Mouse (Mus musculus): ENCODE data around the gene Ccdc194. TPM values are rescaled to one million over a fixed set of nuclear protein-coding genes. Genes with fewer than 3 reads are reported as not detected.

Ccdc194 gene
- under 1 TPM in 1 of 2 experiments, not detected in 1; 0.25 TPM for total RNA-seq (2021)
- long read RNA-seq, experiment 1: 0 reads
- long read RNA-seq, experiment 2: 0 reads

- no peak for DNase-seq (ENCODE audit: low spot score in 2 of 2)
Measured at GRCm38 (mm10) chr8:71525226-71526050, at the start of gene Ccdc194. Ccdc194 (minus strand) TSS chr8:71525711.

DNA sequence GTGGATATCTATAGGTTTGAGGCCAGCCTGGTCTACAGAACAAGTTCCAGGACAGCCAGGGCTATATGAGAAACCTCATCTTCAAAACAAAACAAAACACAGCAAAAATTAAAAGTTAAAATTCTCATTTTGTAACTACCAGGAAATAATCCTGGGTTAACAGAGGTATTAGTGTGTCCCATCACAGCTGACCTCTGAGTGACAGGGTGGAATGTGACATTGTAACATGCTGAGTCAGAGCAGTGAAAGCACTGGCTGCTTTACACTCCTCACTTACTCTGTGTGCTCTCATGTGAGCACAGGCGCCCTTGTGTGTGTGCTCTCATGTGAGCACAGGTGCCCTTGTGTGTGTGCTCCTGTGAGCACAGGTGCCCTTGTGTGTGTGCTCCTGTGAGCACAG is 49.5 kb upstream of the Ccdc194 start:
- DNase-seq (ENCODE audit: low spot score in 2 of 2): no peak

GRCm38 (mm10) chr8:71574426-71574825 is 48.9 kb upstream of the Ccdc194 start:
- no peak for DNase-seq (ENCODE audit: low spot score in 2 of 2)

- DNase-seq (ENCODE audit: low spot score in 2 of 2): no peak
Measured at GRCm38 (mm10) chr8:71572847-71573633, 47.5 kb upstream of the Ccdc194 start.

- no peak for DNase-seq (ENCODE audit: low spot score in 2 of 2)
Measured at GRCm38 (mm10) chr8:71572077-71572476, 46.6 kb upstream of the Ccdc194 start.

GRCm38 (mm10) chr8:71570291-71570954 is 44.9 kb upstream of the Ccdc194 start:
- DNase-seq (ENCODE audit: low spot score in 2 of 2): peak; percentile 74 to 84

DNA sequence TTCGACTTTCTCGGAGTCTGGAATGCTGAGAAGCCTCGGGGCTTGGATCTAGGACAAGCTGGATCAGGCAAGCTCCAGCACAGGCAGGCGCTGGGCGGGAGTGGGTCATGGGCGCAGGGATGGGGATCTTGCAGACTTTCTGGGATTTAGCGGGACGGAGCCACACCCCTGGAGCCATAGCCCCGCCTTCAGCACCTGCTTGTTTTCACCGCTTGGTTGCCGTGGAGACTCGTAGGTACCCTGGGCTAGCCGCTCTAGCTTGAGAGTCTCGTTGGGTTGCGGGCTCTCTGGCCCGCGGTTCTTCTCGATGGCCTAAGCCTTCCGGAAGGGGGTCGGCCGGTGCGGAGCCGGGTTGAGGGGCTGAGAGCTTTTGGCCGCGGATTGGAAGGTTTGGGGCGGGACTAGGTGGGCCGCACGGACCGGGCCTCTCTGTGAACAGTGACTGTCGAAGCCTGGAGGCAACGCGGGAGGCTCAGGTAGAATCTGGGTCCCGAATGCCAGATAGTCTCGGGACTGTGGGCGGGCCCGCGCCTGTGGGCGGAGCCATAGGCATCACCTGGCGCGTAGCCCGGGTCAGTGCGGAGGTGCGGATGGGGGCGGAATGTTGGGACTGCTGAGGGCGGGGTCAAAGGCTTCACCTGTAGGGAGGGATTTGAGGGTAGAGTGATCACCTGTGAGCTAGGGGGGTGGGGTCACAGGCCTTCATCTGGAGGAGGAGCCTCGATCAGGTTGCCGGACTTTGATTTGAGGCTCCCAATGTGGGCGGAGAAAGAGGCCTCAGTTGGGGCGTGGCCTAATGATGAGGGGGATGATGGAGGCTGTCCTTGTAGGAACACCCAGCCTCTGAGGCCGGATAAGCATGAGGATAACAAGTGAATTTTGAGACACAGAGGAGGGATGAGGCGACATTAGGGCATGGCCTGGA is 44.1 kb upstream of the Ccdc194 start:
- peak; percentile 50 to 77 for DNase-seq (ENCODE audit: low spot score in 2 of 2)

DNA sequence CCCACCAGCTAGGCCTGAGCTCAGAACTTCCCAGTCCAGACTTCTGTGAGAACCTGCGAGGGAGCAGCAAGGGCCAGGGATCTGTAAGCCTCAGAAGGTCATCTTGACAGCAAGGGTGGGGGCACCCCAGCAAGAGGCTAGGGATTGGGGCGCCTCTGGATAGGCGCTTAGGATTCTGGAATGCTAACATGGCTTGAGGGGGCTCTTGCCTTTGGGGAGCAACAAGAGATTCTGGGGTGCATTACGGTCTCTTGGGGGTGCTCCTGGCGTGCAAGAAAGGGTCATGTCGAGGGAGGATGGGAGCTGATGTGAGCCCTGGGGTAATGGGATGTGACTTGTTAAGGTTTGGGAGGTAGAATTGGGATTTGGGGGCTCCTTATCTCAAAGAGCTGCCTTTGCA is 43.4 kb upstream of the Ccdc194 start:
- no peak for DNase-seq (ENCODE audit: low spot score in 2 of 2)

DNA sequence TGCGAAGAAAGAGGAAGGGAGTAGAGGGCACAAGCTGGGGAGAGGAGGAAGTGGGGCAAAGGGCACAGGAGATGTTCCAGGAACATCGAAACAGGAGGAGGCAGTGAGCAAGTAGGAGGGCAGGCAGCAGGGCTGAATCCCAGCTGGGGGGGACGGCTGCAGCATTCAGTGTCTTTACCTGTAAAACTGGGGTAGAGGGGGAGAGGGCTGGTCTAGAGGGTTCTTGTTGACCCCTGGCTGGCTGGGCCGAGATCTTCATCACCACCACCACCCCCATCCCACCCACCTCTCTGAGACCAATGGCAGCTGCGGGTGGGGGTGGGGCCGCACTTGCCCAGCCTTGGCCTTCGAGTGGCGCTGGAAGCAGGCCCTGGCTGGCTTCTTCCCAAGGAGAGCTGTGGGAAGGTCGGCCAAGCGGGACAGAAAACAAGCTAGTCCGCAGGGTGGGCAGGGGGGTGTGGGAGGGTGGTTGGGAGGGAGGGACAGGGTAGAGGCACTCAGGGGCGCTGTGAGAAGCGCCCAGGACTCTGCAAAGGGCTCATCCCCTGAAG is 43.0 kb upstream of the Ccdc194 start, which contains the start of gene Slc27a1:
TSS of gene Slc27a1 (plus strand) at position 496 of the 551 bp plus-strand sequence.
- DNase-seq (ENCODE audit: low spot score in 2 of 2): peak; percentile 45 to 71

GRCm38 (mm10) chr8:71567587-71567986 is 42.1 kb upstream of the Ccdc194 start:
- no peak for DNase-seq (ENCODE audit: low spot score in 2 of 2)

- no peak for DNase-seq (ENCODE audit: low spot score in 2 of 2)
Measured at GRCm38 (mm10) chr8:71566501-71566900, 41.0 kb upstream of the Ccdc194 start, which contains the start of gene Nxnl1. Nxnl1 (minus strand) TSS chr8:71566601.

GRCm38 (mm10) chr8:71563992-71564391 is 38.5 kb upstream of the Ccdc194 start:
- DNase-seq (ENCODE audit: low spot score in 2 of 2): no peak

DNA sequence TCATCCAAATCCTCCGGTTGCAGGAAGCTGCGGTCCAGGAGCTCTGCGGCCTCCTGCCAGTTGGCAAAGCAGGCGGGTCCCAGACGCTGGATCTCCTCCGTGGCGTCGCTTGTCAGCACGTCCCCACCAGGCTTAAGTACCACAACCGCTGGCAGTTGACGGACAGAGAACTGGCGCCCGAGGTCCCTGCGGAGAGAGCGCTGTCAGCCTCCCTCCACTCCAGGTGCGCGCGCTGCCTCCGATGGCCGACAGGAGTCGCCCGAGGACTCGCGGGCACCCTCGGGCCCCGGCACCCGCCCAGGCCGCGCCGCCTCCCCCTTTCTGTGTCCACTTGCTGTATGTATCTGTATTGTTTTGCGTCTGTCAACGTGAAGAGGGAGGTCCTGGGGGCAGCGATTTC is 37.2 kb upstream of the Ccdc194 start:
- DNase-seq (ENCODE audit: low spot score in 2 of 2): peak; percentile 71 to 79

DNA sequence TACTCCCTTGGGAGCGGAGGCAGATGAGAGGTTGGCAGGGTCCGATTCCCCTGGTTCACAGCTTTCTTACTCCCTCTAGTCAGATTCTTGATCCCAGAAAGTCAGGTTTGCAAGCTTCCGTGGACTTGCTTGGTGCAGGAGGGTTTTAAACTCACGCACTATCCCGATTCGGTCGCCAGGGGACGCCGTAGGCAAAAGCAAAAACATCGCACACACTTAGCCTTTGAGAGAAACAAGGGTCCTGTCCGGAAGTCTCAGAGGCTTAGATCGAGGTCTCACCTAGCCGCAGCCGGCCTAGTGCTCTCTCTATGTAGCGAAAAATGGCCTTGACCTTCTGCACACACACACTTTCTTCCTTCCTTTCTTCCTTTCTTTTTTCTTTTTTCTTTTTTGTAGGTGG is 35.9 kb upstream of the Ccdc194 start:
- DNase-seq (ENCODE audit: low spot score in 2 of 2): no peak

DNA sequence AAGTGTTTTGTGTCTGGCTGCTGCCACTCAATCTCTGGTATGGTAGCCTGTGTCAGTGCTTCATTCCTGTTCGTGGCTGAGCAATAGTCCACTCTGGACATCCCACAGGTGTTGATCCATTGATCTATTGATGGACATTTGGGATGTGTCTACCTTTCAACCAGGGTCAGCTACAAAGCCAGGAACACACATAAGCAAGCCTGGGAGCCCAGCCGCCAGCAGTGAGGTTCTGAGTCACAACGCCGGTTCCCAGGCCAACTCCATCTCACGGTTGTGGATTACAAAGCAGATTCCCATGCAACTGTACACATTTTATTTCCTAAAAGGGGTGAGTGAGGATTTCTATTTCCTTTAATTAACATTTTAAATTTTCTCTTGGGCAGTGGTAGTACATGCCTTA is 35.3 kb upstream of the Ccdc194 start:
- DNase-seq (ENCODE audit: low spot score in 2 of 2): no peak

- DNase-seq (ENCODE audit: low spot score in 2 of 2): no peak
Measured at GRCm38 (mm10) chr8:71560071-71560470, 34.6 kb upstream of the Ccdc194 start.

DNA sequence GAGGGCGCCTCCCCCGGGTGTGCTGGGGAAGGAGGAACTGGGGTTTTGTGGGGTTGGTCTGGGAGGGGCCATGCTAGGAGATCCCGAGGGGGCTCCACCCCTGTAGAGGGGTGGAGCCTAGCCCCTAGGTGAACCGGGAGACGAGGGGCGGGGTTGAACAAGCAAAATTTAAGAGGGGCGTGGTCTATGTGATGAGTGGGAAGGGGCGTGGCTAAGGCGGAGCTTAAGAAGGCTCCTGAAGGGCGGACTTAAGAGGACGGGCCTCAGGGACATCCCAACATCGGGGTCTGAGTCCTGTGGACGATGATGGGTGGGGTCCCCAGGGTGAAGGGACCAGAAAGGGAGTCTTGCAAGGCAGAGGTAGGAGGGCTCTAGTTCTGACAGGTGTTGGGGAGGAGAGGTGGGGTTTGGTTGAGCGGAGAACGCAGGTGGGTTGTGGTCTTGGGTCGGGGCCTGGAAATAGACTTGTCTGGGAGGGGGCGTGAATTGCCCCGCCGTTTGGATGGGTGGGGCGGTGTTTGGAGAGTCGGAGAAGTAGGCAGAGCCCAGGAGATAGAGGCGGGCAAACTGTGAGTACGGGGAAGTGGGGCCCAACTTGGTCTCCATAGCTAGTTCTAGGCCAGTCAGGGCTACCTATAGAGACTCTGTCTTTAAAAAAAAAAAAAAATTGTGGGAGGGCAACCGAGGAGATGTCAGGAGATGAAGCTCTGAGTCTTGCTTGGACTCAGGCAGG is 33.6 kb upstream of the Ccdc194 start:
- peak in 1 of 2 experiments; percentile 52 for DNase-seq (ENCODE audit: low spot score in 2 of 2)

GRCm38 (mm10) chr8:71558071-71558957 is 32.8 kb upstream of the Ccdc194 start, which contains the start of gene Tmem221:
Tmem221 (minus strand) TSS chr8:71558871.
- DNase-seq (ENCODE audit: low spot score in 2 of 2): no peak
